Mouse (Mus musculus) forelimb bud, embryonic 11.5 days (tissue): ENCODE data around the gene Wtap.
"Not testable (repeated sequence)": the region's sequence is repeated elsewhere in the genome, so short reads cannot be mapped to it uniquely, and the experiment has no call there.

Experiments
- DNase-seq: peaks from one replicate; pipeline ENCODE4 v3.0.0-alpha.2; 2012; ENCODE audit warnings: low read depth, low spot score

The Wtap gene

GRCm38 (mm10) chr17:12994069-12994468 lies at the start of gene Wtap:
Wtap (minus strand) TSS chr17:12994169.
- DNase-seq = no peak

DNA sequence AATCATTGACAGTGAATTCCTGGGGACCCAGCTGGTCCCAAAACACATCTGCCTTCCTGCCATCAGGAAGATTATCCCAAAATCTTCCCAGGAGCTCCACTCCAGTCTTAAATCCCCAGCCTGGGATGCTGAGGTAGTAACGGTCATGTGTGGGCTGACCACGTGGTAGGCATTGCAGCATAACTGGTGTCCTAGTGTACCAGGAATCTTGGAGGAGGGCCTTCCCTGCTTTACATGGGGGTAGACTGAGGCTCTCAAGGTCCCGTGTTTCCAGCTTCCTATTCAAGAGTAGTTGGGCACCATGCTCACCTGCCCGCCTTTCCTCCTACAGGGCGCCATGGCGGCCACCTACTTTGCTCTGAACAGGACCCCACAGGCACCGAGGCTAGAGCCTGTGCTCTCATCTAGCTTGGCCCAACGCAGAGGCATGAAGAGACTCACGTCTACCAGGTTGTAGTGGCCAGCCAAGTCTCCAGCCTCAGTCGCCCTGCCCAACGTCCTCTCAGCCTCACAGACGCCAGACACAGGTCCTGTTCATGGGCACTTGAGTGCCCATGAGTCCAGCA lies 42.7 kb upstream of the Wtap start:
- DNase-seq = not testable (repeated sequence)

- no peak for DNase-seq
These were observed 19.3 kb upstream of the Wtap start for GRCm38 (mm10) chr17:13013316-13013715.

- peak; percentile 68 for DNase-seq
These were observed 15.9 kb upstream of the Wtap start for GRCm38 (mm10) chr17:13009887-13010286.

DNA sequence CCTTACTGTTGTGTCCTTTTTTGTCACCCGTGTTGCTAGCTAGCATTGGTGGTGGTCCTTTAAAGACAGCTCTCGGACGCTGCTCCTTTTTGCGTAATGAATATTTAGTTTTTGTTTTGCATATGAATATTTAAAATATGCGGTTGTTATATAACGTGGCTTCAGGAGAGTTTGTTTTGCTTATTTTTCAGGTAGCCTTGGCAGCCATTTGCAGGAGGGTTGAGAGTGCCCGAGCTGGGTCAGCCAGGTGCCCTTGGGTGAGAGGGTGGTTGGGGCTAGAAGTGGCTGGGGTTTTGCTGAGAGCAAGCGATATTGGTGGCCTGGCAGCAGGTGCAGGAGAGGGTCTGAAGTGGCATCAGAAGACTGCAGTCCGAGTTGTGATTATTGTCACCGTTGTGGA lies 14.6 kb upstream of the Wtap start:
- DNase-seq = no peak

GRCm38 (mm10) chr17:13007730-13008425 lies 13.9 kb upstream of the Wtap start:
- DNase-seq = peak; percentile 95

GRCm38 (mm10) chr17:13006984-13007383 lies 13.0 kb upstream of the Wtap start:
- DNase-seq = no peak

DNA sequence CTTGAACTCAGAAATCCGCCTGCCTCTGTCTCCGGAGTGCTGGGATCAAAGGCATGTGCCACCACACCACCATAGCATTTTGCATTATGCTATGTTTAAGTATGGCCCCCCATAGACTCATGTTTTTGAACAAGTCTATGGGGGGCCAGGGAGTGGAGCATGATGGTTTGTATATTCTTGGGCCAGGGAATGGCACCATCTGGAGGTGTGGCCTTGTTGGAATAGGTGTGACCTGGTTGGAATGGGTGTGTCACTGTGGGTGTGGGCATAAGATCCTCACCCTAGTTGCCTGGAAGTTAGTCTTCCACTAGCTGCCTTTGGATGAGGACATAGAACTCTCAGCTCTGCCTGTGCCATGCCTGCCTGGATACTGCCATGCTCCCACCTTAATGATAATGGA lies 12.6 kb upstream of the Wtap start, which contains the start of gene Sod2:
Sod2 (plus strand) TSS at position 301 of the 400 bp plus-strand sequence.
- DNase-seq = not testable (repeated sequence)

DNA sequence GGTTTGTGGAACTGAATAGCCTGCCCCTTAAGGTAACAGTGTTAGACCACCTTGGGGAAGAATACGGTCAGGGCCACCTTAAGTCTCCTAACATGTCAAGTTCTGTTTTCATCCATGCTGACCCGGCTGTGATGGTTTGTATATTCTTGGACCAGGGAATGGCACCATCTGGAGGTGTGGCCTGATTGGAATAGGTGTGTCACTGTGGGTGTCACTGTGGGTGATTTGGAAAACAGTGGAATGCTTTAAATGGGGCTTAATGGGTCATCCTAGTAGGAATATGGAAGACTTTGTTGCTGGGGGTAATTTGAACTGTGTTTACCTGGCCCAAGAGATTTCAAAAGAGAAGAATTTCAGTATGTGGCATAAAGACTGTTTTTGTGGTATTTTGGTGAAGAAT lies 10.5 kb upstream of the Wtap start:
- not testable (repeated sequence) for DNase-seq

- not testable (repeated sequence) for DNase-seq
These were observed 8.3 kb upstream of the Wtap start for GRCm38 (mm10) chr17:13002243-13002642.

DNA sequence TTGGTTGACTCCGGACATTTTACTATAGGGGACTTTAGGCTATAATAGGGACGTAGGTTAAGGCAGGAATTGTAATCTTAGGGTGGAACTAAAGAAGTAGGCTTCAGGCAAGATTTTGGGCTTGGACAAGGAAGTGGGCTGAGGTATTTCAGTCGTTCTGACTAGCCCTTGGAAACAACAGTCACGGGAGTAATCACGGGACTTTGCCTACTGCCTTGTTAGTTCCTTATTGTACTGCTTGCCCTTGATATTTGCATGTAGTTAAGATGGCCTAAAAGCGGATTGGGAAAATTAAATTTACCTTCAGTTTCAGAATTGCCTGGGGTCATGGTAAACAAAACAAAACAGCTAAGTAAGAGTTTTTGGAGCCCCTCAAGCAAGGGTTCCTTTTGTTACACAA lies 5.1 kb upstream of the Wtap start:
- DNase-seq = no peak

DNA sequence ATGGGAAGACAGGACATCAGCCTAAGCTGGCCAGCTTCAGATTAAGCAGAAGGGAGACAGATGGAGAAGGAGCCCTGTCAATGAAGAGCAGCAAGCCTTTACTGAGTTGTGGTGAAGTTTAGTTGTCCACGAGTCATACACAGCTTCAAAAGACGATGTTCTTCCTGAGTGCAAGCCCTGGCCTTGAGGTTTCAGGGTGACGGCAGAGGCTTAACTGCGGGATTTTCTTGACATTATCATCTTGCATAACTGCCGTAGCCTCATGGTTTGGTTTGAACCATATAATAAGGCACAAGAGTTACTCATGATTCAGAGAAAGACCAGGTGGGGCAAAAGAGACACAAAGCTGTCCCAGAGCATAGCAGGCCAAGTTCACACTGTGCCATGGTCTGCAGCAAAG lies 3.9 kb upstream of the Wtap start:
- no peak for DNase-seq

GRCm38 (mm10) chr17:12996345-12996744 lies 2.4 kb upstream of the Wtap start:
- DNase-seq = peak; percentile 36

DNA sequence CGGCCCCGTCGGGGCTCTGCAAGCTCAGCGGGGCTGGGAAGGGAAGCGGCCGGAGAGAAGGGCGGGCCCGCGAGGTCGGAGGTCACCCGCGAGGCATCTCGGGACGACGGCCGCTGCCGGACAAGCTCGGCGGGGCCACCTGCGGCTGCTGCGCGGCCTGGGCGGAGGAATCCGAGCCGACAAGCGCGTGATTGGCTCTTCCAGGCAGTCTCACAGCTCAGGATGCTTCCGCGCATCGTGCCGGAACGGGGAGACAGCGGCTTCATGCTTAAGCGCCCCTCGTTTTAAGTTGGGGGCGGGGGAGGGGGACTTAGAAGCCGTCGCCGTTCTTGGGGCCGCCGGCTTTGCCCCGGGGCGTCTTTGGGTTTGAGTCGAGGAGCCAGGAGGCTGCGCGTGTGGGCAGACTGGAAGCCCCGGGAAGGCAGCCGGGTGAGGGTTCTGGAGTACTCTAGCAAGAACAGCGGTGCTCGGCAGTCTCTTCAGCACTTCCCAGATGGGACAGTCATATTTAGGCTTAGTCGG lies 1.4 kb downstream of the Wtap start:
- DNase-seq = peak; percentile 92

GRCm38 (mm10) chr17:12991635-12992358 lies 2.2 kb downstream of the Wtap start:
- DNase-seq = peak; percentile 69

DNA sequence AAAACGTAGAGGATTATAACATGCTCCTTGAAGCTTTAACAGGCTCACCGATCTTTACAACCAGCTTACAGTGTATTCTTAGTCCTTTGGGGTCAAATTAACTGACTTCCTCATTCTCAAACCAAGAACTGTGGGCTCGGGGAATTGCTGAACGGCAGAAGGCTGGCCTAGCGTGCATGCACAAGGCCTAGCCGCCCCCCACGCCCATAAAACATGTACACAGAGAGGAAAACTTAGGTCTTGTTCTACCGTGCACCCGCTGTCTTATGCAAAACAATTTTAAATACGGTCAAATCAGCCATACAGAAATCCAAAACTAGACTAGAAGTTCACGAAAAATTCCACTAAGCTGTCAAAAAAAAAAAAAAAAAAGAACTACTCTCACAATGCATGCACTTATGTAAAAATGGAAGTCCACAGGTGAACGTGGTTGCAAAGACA lies 2.8 kb downstream of the Wtap start:
- peak; percentile 19 for DNase-seq

- no peak for DNase-seq
These were observed 3.3 kb downstream of the Wtap start for GRCm38 (mm10) chr17:12990567-12991145.

DNA sequence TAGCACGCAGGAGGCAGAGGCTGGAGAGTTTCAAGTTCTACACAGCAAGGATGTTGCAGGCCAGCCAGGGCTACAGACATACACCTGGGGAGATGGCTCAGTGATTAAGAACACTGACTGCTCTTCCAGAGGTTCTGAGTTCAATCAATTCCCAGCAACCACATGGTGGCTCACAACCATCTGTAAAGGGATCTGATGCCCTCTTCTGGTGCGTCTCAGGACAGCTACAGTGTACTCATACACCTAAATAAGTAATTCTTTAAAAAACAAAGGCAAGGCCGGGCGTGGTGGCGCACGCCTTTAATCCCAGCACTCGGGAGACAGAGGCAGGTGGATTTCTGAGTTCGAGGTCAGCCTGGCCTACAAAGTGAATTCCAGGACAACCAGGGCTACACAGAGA lies 5.9 kb downstream of the Wtap start:
- DNase-seq = not testable (repeated sequence)

- DNase-seq = no peak
These were observed 10.0 kb downstream of the Wtap start for GRCm38 (mm10) chr17:12983988-12984387.

DNA sequence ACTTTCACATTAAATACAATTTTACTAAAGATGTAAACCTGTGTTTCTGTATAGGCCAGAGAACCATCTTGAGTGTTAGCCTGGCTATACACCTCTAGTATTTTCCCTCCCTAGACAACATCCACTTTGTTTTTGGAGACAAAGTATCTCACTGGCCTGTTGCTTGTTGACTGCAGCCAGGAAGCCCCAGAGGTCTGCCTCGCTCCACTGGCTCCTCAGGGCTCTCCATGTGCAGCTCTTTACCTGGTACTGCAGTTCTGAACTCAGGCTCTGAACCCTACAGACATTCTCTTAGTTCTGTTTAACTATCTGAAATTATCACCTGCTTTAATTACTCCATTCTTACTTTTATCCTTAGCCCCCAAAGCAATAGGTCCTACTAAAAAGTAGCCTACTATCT lies 15.4 kb downstream of the Wtap start:
- no peak for DNase-seq

DNA sequence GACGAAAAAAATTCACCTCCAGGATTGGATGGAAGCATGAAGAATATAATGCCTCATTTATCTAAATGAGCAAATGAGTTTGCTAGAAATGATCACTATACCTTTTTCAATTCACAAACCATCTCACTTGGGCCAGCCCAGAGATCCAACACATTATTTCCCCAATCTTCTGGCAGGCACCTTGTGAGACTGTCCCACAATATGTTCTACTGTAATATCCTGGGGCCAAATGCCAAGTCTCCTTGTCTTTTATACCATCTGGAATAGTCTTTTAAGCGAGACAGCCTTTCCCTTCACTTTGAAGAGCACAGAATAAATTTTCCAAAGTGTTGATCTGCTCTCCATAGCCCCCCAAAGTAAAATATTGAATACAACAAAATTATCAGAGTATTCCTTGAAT lies 20.1 kb downstream of the Wtap start:
- no peak for DNase-seq

DNA sequence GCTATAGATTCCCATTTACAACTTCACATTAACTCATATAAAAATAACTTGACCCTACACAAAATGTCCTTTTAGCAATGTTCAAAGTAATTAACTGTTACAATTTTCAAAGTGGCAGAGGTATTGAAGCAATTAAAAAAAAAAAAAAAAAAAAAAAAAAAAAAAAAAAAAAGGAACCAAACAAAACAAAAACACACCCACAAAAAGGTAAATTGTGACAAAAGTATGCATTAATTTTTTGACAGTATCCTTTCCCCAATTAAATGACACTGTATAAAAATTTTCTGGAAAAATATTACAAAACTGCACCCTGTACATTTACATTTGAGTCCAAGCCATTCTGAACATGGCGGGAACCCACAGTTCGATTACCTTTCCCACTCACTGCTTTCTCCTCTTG lies 26.8 kb downstream of the Wtap start:
- DNase-seq = no peak
